Mouse (Mus musculus): ENCODE data around the gene Alox5ap. TPM values are rescaled to one million over a fixed set of nuclear protein-coding genes. Genes with fewer than 3 reads are reported as not detected.

The Alox5ap gene
- 68.2 and 69.3 TPM in 2 replicates for polyA plus RNA-seq (2015; fragmentation: Nextera tagmentation; extraction: Ambion mirVana)

- Histone ChIP-seq H3K4me1 (ENCODE audit: insufficient read depth) (peaks cover 8% of the 10 kb centered on the region), H3K9ac (replicated peaks) (peak within 1 kb of the TSS; percentile 35; the same call in 1 of the 2 replicates), H3K27me3 (ENCODE audit: insufficient read depth, low read length) (no peaks in the 10 kb centered on the region), H3K9me3 (ENCODE audit: low read length) (0 out of 2 replicates have a peak, but pooled peaks cover 2% of the 10 kb centered on the region), H3K36me3 (replicated peaks; ENCODE audit: insufficient read depth, low read length) (no peaks in the 10 kb centered on the region), H3K4me3 (ENCODE audit: low read depth, low read length) (peak within 1 kb of the TSS; percentile 36), H3K4me2 (ENCODE audit: low read depth, low read length) (no peak within 1 kb of the TSS), H3K27ac (ENCODE audit: low read depth) (peak within 1 kb of the TSS; percentile 67)
- no peak for DNase-seq
- no peak; the same call in 1 of the 2 replicates for ATAC-seq
- 29% methylated on average over 4 of the region's 4 CpGs for WGBS (ENCODE audit: insufficient replicate concordance)
- TF ChIP-seq CTCF (IDR thresholded peaks at IDR 0.05; ENCODE audit: low read depth) (no peak), EP300 (IDR thresholded peaks at IDR 0.05; ENCODE audit: low read depth) (no peak)
Measured at GRCm38 (mm10) chr5:149264405-149264804, at the start of gene Alox5ap. Alox5ap (plus strand) TSS chr5:149264767.

GRCm38 (mm10) chr5:149215540-149215939 is 49.0 kb upstream of the Alox5ap start:
- no peak for ATAC-seq
- Histone ChIP-seq H3K4me3 (ENCODE audit: low read depth, low read length) (no peak overlapping the region), H3K9me3 (ENCODE audit: low read length) (no peaks in the 10 kb centered on the region), H3K4me1 (ENCODE audit: insufficient read depth) (no peaks in the 10 kb centered on the region), H3K27me3 (ENCODE audit: insufficient read depth, low read length) (no peaks in the 10 kb centered on the region), H3K36me3 (replicated peaks; ENCODE audit: insufficient read depth, low read length) (peaks cover 58% of the 10 kb centered on the region), H3K27ac (ENCODE audit: low read depth) (no peak overlapping the region), H3K9ac (replicated peaks) (no peak overlapping the region), H3K4me2 (ENCODE audit: low read depth, low read length) (no peak overlapping the region)
- TF ChIP-seq EP300 (IDR thresholded peaks at IDR 0.05; ENCODE audit: low read depth) (no peak), CTCF (IDR thresholded peaks at IDR 0.05; ENCODE audit: low read depth) (no peak)
- 98% methylated on average over 7 of the region's 7 CpGs for WGBS (ENCODE audit: insufficient replicate concordance)
- no peak for DNase-seq

- TF ChIP-seq CTCF (IDR thresholded peaks at IDR 0.05; ENCODE audit: low read depth), result no peak
- no peak for TF ChIP-seq EP300 (IDR thresholded peaks at IDR 0.05; ENCODE audit: low read depth)
- Histone ChIP-seq H3K27me3 (ENCODE audit: insufficient read depth, low read length) (no peaks in the 10 kb centered on the region), H3K9me3 (ENCODE audit: low read length) (no peaks in the 10 kb centered on the region), H3K4me3 (ENCODE audit: low read depth, low read length) (no peak overlapping the region), H3K4me2 (ENCODE audit: low read depth, low read length) (no peak overlapping the region), H3K27ac (ENCODE audit: low read depth) (no peak overlapping the region), H3K4me1 (ENCODE audit: insufficient read depth) (no peaks in the 10 kb centered on the region; the same call in 1 of the 2 replicates), H3K36me3 (replicated peaks; ENCODE audit: insufficient read depth, low read length) (peaks cover 40% of the 10 kb centered on the region), H3K9ac (replicated peaks) (no peak overlapping the region)
- 68% methylated on average over 6 of the region's 6 CpGs for WGBS (ENCODE audit: insufficient replicate concordance)
- ATAC-seq (no peak), DNase-seq (no peak)
Measured at GRCm38 (mm10) chr5:149217524-149218357, 46.8 kb upstream of the Alox5ap start.

- Histone ChIP-seq H3K4me2 (ENCODE audit: low read depth, low read length) (no peak overlapping the region), H3K27ac (ENCODE audit: low read depth) (no peak overlapping the region), H3K9ac (replicated peaks) (no peak overlapping the region), H3K4me3 (ENCODE audit: low read depth, low read length) (no peak overlapping the region), H3K36me3 (replicated peaks; ENCODE audit: insufficient read depth, low read length) (peaks cover 22% of the 10 kb centered on the region), H3K9me3 (ENCODE audit: low read length) (no peaks in the 10 kb centered on the region), H3K27me3 (ENCODE audit: insufficient read depth, low read length) (no peaks in the 10 kb centered on the region), H3K4me1 (ENCODE audit: insufficient read depth) (no peaks in the 10 kb centered on the region; the same call in 1 of the 2 replicates)
- DNase-seq (no peak), ATAC-seq (0 out of 2 replicates have a peak, but pooled peaks have one; percentile 27)
- no peak for TF ChIP-seq CTCF (IDR thresholded peaks at IDR 0.05; ENCODE audit: low read depth)
- peak; percentile 66 for TF ChIP-seq EP300 (IDR thresholded peaks at IDR 0.05; ENCODE audit: low read depth)
- 48% methylated on average over 3 of the region's 3 CpGs for WGBS (ENCODE audit: insufficient replicate concordance)
Measured at GRCm38 (mm10) chr5:149219493-149219892, 45.1 kb upstream of the Alox5ap start.

- no peak for TF ChIP-seq EP300 (IDR thresholded peaks at IDR 0.05; ENCODE audit: low read depth)
- no peak for TF ChIP-seq CTCF (IDR thresholded peaks at IDR 0.05; ENCODE audit: low read depth)
- Histone ChIP-seq H3K27me3 (ENCODE audit: insufficient read depth, low read length) (no peaks in the 10 kb centered on the region), H3K4me3 (ENCODE audit: low read depth, low read length) (no peak overlapping the region), H3K36me3 (replicated peaks; ENCODE audit: insufficient read depth, low read length) (peaks cover 4% of the 10 kb centered on the region; the same call in 1 of the 2 replicates), H3K9me3 (ENCODE audit: low read length) (no peaks in the 10 kb centered on the region), H3K4me2 (ENCODE audit: low read depth, low read length) (no peak overlapping the region), H3K4me1 (ENCODE audit: insufficient read depth) (no peaks in the 10 kb centered on the region; the same call in 1 of the 2 replicates), H3K9ac (replicated peaks) (no peak overlapping the region), H3K27ac (ENCODE audit: low read depth) (no peak overlapping the region)
- 70% methylated on average over 4 of the region's 4 CpGs for WGBS (ENCODE audit: insufficient replicate concordance)
- DNase-seq, result no peak
- ATAC-seq, result no peak
Measured at GRCm38 (mm10) chr5:149221355-149221754, 43.2 kb upstream of the Alox5ap start.

- Histone ChIP-seq H3K27ac (ENCODE audit: low read depth) (no peak overlapping the region), H3K27me3 (ENCODE audit: insufficient read depth, low read length) (no peaks in the 10 kb centered on the region), H3K4me1 (ENCODE audit: insufficient read depth) (peaks cover 5% of the 10 kb centered on the region; the same call in 1 of the 2 replicates), H3K9me3 (ENCODE audit: low read length) (no peaks in the 10 kb centered on the region), H3K4me2 (ENCODE audit: low read depth, low read length) (no peak overlapping the region), H3K36me3 (replicated peaks; ENCODE audit: insufficient read depth, low read length) (no peaks in the 10 kb centered on the region), H3K9ac (replicated peaks) (no peak overlapping the region), H3K4me3 (ENCODE audit: low read depth, low read length) (no peak overlapping the region)
- TF ChIP-seq EP300 (IDR thresholded peaks at IDR 0.05; ENCODE audit: low read depth) (no peak), CTCF (IDR thresholded peaks at IDR 0.05; ENCODE audit: low read depth) (no peak)
- no peak for ATAC-seq
- DNase-seq, result no peak
- 30% methylated on average over 7 of the region's 7 CpGs for WGBS (ENCODE audit: insufficient replicate concordance)
Measured at GRCm38 (mm10) chr5:149224666-149225065, 39.9 kb upstream of the Alox5ap start.

Measured in liver, postnatal 0 days (tissue).